Mouse (Mus musculus) lung, adult 2 months (tissue): ENCODE measurements at regions not wholly inside any gene's neighbourhood (a gene's known extent, or its start where the extent isn't known, plus 50 kb on each side); places are given as distances from the start of the nearest gene placed in this dataset.

ENCODE experiments used
- CTCF ChIP-seq: fragments of 200-500 bp; IDR thresholded peaks from 2 replicates; pipeline ENCODE4 v1.5.1; 2011; ENCODE audit warnings: mild to moderate bottlenecking, low read length, control low read depth; ENCODE audit not compliant: insufficient read depth
- POLR2A ChIP-seq: fragments of 200-500 bp; IDR thresholded peaks from 2 replicates; pipeline ENCODE4 v1.6.1; 2011; ENCODE audit warnings: low read depth, mild to moderate bottlenecking, control low read depth, low read length, borderline replicate concordance; ENCODE audit errors: extremely low read depth

GRCm38 (mm10) chr13:34398847-34399246 lies 53.9 kb upstream of the Slc22a23 start:
- no peak for TF ChIP-seq CTCF
- TF ChIP-seq POLR2A, result no peak
